Mouse (Mus musculus) macrophage (primary cell): Measurements from ENCODE around the gene Rxfp1. TPM values are rescaled to one million over a fixed set of nuclear protein-coding genes. Genes with fewer than 3 reads are reported as not detected.

Source experiments
- H3K27ac ChIP-seq: fragments of 350-480 bp; formaldehyde crosslinking; 2 replicates; pipeline ENCODE4 v1.9.0; 2021
- H3K36me3 ChIP-seq: fragments of 350-480 bp; formaldehyde crosslinking; 2 replicates; pipeline ENCODE4 v1.9.0; 2021; ENCODE audit errors: inconsistent target
- H3K4me3 ChIP-seq: fragments of 350-480 bp; formaldehyde crosslinking; 2 replicates; pipeline ENCODE4 v1.9.0; 2021; ENCODE audit errors: inconsistent target
- H3K79me2 ChIP-seq: fragments of 350-480 bp; formaldehyde crosslinking; 2 replicates; pipeline ENCODE4 v1.9.0; 2021; ENCODE audit errors: inconsistent target
- WGBS: methylation state at CpG from one replicate; pipeline ENCODE4 v1.1.7; 2026; ENCODE audit warnings: inconsistent platforms; ENCODE audit not compliant: missing documents; 5-methylcytosine and 5-hydroxymethylcytosine counted together
- polyA plus RNA-seq: library from polyadenylated mRNA; stranded (reverse); fragments of 250-400 nt; gene quantifications from 3 replicates; pipeline ENCODE4 v1.2.4, GENCODE M21; 2018; ENCODE audit warnings: inconsistent platforms

The Rxfp1 gene
- polyA plus RNA-seq, 1 experiment from 2014 or later: not detected

- no peaks in the 10 kb centered on the region for H3K36me3 ChIP-seq
- H3K79me2 ChIP-seq: peaks cover 22% of the 10 kb centered on the region; the same call in 1 of the 2 replicates
- peak overlapping the region; percentile 90 for H3K4me3 ChIP-seq
- peak overlapping the region; percentile 44; the same call in 1 of the 2 replicates for H3K27ac ChIP-seq
- 2% methylated on average over 9 of the region's 9 CpGs for WGBS
Observed at GRCm38 (mm10) chr3:79628182-79628560, 109.5 kb downstream of the Rxfp1 start.

- Histone ChIP-seq H3K79me2 (peaks cover 22% of the 10 kb centered on the region; the same call in 1 of the 2 replicates), H3K4me3 (peak overlapping the region; percentile 90), H3K27ac (no peak overlapping the region), H3K36me3 (peaks cover 3% of the 10 kb centered on the region; the same call in 1 of the 2 replicates)
- 7% methylated on average over 10 of the region's 10 CpGs for WGBS
Observed at GRCm38 (mm10) chr3:79627484-79628181, 110.0 kb downstream of the Rxfp1 start.

GRCm38 (mm10) chr3:79609886-79610285, 127.8 kb downstream of the Rxfp1 start:
- WGBS: 96% methylated on average over 2 of the region's 2 CpGs
- peaks cover 56% of the 10 kb centered on the region for H3K36me3 ChIP-seq
- H3K4me3 ChIP-seq: no peak overlapping the region
- no peaks in the 10 kb centered on the region for H3K79me2 ChIP-seq
- H3K27ac ChIP-seq: no peak overlapping the region

- 91% methylated on average over 7 of the region's 7 CpGs for WGBS
- Histone ChIP-seq H3K27ac (no peak overlapping the region), H3K79me2 (peaks cover 30% of the 10 kb centered on the region), H3K36me3 (peaks cover 47% of the 10 kb centered on the region), H3K4me3 (no peak overlapping the region)
Observed at GRCm38 (mm10) chr3:79595468-79595867, 142.2 kb downstream of the Rxfp1 start.

GRCm38 (mm10) chr3:79591793-79592471, 145.7 kb downstream of the Rxfp1 start:
- Histone ChIP-seq H3K4me3 (peak overlapping the region; percentile 70), H3K36me3 (peaks cover 33% of the 10 kb centered on the region), H3K27ac (peak overlapping the region; percentile 71), H3K79me2 (peaks cover 30% of the 10 kb centered on the region)
- WGBS: 1% methylated on average over 15 of the region's 15 CpGs

Other genes with a start within 250 kb of the Rxfp1 start
- gene Fnip2, start 170.1 kb downstream of the Rxfp1 start, polyA plus RNA-seq: 87.1 to 150 TPM (median 126 TPM) in 3 replicates
- gene Ppid, start 146.5 kb downstream of the Rxfp1 start, polyA plus RNA-seq: 25.8 to 37.9 TPM (median 37.4 TPM) in 3 replicates
- gene 4930579G24Rik, start 108.8 kb downstream of the Rxfp1 start, polyA plus RNA-seq: 1.6 to 5.4 TPM (median 1.9 TPM) in 3 replicates
- gene Etfdh, start 108.4 kb downstream of the Rxfp1 start, polyA plus RNA-seq: 26.5 to 47.0 TPM (median 31.6 TPM) in 3 replicates
- 9.9 to 16.8 TPM (median 15.2 TPM) in 3 replicates for gene Tmem144, start 114.9 kb upstream of the Rxfp1 start, polyA plus RNA-seq
- 16.9 to 30.2 TPM (median 26.1 TPM) in 3 replicates for gene Fam198b, start 146.7 kb upstream of the Rxfp1 start, polyA plus RNA-seq